Mouse (Mus musculus) T-helper 2 cell (primary cell): ENCODE measurements around the gene Hsd17b12.

ENCODE experiments used
- in situ Hi-C: fragments of 300-600 bp; cut with MboI, MseI; formaldehyde crosslinking; loops from one replicate; pipeline ENCODE4 v1.15.1; 2025; ENCODE audit warnings: high pct_unique_total_duplicates

Hsd17b12 gene

DNA sequence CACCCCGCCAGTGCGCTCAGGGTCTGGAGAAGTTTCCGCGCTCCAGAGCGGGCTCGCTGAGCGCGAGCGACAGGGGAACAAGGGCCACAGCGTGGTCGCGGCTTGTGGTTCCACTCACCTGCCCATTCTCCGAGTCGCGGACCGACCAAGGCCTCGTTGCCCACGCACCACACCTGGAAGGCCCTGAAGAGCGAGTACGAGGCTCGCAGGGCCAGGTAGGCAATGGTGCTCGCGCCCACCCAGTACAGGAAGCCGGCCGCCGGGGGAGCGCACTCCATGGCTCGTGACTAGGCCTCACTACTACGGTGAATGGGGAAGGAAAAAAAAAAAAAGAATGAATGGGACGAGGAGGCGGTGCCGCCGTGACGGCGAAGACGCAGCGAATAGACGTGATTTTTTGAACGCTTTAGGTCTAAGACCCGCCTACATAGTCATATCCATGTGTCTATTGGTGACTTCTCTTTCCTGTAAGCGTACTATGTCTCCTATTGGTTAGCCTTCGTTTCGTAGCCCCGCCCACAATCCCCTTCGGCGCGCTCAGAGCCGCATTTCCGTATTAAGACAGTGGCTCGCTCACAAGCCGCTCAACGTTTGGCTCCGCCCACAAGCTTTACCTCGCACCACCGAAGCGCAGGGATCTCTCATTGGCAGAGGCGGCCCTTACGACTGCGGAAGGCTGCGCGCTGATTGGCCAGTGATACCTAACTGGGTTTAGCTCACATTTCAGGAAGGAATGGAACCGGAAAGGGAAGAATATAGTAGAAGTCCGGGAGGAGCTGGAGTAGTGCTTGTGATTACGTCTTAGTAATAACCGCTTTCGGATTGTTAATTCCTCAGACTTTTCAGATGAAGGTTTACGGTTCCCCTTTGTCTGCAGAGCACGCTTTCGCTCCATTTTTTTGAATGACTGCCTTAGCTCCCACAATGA lies at the start of gene Hsd17b12:
Gene Hsd17b12, minus strand, starts transcription at position 373 of the 928 bp plus-strand sequence.
- in situ Hi-C loops, result no loop called here

DNA sequence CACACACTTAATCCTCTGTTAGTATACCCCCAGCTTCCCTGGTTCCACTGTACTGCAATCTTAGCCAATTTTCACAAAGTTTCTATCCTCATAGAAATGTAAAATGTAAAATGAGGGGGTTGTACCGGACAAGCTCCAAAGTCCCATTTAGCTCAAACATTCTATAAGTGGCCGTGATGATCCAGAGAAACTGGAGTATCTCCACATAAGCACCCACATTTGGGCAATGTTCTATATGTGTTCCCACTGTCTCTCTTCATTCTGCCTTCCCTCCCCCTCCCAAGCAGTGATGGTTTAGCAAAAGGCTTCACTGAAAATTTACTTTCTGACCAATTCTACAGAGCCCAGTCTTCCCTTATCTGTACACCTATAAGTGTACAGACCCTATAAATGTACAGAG lies 27.1 kb upstream of the Hsd17b12 start:
- in situ Hi-C loops, result no loop called here

DNA sequence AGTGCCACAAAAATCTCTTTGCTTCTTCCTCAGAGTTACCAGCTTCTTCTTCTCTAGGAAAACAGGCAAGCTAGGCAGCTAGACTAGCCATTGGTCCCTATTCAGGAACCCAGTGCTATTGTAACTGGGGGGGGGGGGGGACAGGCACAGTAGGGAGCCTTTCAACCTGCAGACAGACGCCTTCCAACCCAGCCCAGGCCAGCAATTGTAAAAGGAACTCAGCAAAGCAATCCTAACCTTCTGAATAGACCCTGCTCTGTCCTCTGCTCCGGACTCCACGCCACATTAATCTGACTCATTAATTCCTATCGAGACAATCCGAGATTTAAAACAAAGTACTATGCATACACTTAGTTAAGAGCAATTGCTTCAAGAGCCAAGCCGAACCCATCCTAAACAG lies 26.4 kb upstream of the Hsd17b12 start:
- in situ Hi-C loops, result no loop called here

DNA sequence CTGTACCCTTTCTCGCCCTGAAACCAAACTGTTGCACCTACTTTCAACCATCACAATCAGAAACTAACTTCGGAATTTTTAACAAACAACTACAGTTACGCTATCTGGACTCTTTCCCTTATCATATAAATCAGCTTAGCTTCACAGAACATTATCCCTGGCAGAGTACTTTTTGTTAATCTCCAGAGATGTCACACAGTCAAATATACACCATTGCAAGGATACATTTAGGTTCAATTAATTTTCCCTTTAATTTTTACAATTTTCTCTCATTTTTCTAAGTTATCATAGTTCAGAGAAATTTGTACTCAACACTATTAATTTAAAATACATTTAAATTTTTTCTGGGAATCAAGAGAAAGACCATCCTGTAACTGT lies 21.3 kb upstream of the Hsd17b12 start:
- in situ Hi-C loops, result no loop called here

DNA sequence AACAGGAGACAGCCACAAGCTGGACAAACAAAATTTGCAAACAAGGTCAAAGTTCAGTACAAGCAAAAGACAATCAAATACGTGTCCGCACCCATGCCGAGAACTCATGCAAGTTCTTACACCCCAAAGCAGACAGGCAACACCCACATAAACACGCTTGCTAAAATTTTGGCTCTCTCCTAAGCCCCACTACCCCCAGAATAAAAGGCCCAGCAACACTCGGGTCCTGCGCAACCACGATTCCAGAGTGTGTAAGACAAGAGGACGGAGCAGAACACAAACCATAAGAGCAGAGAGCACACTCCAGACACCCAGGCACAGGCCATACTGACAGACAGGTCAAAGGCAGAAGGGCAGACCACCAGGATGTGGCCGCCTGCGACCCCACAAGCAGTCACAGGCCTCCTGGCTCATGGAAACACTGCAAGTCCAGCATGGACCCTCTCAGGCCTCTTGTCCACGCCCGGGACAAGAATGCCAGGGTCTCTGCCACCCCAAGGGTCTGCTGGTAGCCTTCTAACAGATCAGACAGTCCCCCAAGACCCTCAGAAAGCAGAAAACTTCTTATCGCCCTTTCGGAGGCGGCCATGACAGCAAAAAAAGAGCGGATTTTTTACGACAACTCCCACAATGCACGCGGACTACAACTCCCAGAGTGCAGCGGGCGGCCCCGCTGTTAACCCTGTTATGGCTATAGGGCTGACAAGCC lies 20.7 kb upstream of the Hsd17b12 start:
- in situ Hi-C loops, result no loop called here

DNA sequence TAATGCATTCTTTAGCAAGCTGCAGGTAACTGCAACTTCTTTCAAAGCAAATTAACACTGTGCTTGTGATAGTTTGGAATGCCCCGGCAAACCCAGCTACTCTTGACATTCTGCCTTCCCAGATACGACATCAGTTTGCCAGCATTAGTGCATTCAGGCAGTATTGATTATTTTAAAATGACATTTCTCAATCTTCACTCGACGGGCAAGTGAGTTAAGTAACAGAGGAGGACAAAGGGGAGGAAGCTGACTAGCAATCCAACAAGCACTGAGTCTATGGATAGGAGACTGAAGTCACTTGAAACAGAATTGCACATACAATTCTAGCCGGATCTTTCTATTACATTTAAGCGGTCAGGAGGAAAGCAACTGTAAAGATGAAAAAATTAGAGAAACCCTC lies 19.5 kb upstream of the Hsd17b12 start:
- in situ Hi-C loops, result no loop called here

DNA sequence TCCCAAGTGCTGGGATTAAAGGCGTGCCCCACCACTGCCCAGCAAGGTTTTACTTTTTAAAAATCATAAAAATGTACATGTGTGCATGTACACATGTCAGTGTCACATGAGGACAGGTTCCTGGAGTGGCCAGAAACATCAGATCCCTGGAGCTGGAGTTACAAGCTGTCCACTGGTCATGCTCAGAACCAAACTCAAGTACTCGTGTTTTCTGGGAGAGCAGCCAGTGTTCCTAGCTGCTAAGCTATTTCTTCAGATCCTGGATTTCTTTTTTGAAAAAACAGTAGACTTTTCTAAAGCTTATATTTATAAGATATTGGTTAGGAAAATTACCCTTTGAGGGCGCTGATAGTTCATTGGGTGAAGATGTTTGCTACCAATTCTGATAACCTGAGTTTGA lies 18.6 kb upstream of the Hsd17b12 start:
- in situ Hi-C loops, result no loop called here

DNA sequence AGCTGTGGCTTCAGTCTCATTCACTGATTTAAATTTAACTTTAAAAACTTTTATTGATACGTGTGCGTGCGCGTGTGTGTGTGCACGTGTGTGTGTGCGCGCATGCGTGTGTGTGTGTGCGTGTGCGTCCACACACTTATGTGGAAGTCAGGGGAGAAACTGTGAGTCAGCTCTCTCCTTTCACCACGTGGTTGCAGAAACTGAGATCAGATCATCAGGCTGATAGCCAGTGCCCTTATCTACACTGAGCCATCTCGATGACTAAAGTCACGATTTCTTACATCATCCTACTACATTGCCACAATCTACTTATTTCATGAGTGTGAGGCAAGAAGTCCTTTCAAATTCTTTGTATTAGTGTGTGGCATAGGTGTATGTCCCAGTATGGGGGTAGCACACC lies 15.8 kb upstream of the Hsd17b12 start:
- in situ Hi-C loops, result no loop called here

DNA sequence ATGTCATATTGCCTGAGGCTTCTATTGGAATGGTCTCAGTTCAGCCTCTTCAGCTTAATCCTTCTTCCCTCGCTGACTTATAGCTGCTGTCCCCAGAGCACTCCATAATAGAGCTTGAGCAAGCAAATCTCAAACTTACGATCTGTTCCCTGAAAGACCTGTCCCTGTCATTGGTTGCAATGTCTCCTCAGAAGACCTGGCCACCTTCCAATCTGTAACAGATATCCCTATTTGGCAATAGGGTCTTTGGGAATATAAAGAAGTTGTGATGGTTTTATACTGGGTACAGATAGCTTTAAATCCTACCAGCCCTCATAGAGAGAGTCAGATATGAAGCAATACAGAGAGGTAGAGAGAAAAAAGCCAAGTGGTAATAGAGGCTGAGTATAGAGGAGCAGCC lies 5.4 kb upstream of the Hsd17b12 start:
- in situ Hi-C loops, result no loop called here

DNA sequence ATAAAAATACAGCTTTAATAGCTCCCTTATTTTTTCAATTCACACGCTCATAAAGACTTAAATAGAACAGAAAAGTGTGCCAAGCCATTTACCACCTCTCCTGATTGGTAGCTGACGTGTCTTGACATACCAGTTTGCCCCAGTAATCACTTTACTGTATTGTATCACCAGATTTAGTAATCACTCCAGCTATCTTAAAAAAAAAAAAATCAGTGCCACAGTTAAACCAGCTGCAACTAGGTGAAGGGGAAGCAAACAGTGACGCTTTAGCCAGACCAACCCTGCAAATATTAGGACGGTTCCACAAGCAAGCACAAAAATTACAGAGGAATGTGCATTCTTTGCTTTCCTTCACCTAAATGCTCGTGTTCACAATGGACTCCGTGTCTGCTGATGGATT lies 4.4 kb upstream of the Hsd17b12 start:
- in situ Hi-C loops, result no loop called here

DNA sequence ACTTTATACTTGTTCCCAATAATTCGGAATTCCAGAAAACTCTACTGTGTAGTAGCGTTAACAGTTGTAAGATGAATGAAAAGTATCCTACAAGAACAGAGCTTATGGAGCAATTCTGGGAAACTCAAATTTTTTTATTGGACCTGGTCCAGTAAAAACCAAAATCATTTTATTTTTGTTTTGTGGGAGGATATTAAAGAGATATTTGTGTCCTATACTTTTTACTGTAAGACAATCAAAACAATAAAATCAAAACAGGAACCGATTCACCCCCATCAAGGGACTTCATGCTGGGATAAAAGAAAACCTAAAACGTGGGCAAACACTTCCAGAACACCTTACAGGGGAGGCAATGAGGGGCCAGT lies 738 bp upstream of the Hsd17b12 start:
- in situ Hi-C loops, result no loop called here

DNA sequence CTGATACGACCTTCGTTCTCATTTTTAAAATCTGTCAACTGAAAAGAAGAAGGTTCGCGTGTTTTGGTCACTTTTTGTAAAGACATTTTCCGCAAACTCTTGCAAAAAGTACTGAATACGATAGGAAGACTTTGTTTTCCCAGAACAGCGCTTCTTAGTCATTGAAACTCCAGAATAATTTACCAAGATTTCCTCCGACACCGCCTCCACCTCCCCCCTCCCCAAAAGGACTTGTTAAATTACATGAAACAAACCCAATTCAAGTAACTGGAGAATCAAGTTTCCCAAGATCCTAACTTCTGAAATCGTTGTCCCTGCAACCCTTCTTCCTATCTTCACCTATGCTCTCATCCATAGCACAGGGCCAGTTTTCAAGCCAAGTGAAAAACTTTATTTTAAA lies 713 bp downstream of the Hsd17b12 start:
- in situ Hi-C loops, result no loop called here

DNA sequence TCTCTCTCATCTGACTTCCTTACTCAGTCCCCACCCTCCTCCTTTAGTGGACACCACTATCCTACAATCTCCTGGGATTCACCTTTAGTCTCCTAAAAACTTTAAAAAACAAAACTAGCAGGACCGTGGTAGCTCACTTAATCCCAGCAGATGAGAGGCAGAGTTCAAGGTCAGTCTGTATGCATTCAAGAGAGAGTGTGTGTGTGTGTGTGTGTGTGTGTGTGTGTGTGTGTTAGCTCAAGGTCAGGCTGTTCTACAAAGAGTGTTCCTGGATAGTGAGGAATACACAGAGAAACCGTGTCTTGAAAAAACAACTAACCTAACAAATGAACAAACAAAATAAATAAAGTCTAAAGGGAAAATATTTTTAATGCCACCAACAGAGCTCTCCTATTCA lies 12.6 kb downstream of the Hsd17b12 start:
- in situ Hi-C loops, result no loop called here

DNA sequence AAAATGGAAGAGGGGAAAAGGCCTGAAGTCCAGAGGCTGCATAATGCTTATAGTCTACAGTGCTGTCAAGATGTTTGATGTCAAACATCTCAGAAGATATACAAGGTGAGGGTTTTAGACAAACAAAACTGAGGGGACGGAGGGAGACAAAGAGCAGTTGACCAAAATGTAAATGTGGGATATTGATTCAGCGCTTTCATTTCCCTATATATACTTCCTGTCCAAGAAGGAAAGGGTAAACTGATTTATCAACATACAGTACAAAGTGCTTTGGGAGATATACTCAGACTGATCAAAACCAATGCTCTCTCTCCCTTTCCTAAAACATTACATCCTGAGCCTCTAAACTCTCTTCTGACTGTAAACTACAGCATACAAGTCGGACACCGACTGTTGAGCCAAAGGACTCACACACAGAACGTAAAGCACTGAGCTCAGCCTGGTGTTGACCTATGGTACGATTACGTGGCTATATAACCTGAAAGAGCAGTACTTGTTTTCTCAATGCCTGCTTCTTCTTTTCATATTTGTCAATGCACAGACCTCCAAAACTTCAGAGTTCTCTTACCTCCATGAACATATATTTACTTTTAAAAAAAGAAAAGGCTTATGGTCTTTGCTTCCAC lies 13.1 kb downstream of the Hsd17b12 start:
- in situ Hi-C loops, result no loop called here

DNA sequence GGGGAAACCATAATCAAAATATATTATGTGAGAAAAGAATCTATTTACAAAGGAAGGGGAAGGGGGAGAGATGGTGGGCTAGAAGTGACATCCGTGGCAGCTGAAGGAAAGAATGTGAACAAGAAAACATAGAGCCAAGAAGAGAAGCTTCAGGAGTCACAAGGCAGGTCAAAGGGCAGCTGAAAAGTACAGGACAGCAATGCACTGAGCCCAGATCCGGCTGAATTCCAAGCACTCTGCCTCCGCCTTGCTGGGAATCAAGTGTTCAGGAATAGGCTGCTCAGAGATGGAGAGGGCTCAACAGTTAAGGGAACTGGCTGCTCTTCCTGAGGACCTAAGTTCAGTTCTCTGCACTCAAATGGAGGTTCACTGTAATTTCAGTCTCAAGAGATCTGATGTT lies 16.5 kb downstream of the Hsd17b12 start:
- in situ Hi-C loops, result no loop called here

DNA sequence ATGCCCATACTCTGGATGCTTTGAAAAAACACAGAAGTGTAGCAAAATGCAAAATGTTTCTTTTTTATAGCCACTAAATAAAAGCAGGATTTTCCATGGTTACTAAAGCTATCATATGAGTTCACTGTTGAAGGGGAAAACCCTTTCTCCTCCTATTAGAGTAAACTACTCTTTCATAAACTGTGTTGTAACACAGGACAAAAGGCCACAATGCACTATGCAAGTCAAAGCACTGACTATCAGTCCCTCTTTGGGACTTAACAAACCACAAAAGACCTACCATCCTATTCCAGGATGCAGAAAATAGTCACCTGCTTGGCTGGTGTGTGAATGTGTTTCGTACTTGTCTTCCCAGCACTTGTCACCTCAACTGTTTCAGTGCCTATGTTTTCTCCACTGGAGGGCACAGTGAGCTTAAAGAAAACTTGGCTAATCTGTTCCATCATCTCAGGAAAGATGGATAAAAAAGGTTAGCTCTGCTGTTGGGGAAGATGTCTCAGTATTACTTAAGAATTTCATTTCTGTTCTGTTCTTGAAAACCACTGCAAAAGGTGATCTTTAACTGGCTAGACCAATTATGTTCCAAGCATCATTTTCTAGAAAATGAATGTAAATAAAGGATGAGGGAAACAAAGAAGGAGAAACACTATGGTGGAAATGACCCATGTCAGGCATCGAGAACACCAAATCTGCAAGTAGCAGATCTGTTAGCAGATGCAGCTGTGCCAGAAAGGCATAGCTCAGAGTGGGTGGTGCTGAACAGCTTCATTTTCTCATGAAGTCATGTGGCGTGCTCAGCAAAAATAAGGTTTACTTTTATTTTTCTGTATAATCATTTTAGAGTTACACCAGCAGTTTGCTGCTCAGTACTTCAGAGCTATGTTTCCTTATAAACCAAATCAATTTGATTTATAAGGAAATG lies 19.0 kb downstream of the Hsd17b12 start:
- in situ Hi-C loops, result no loop called here

DNA sequence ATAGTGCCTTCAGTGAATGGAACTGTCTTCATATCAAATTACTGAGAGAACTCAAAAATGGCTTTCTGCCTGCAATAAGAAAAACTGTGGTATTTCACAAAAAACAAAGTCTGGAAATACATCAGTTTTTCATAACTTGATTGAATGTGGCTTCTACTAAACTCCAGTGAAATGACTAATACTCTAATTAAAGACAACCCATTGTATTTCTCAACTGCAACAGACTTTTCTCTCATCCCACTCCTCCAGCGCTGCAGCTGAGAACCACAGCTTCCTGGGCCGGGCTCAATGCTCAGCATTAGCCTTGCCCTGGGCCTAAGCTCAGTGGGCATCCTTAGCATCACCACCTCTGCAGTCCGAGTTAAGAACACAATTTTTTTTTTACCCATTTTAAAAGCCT lies 20.9 kb downstream of the Hsd17b12 start:
- in situ Hi-C loops, result no loop called here

DNA sequence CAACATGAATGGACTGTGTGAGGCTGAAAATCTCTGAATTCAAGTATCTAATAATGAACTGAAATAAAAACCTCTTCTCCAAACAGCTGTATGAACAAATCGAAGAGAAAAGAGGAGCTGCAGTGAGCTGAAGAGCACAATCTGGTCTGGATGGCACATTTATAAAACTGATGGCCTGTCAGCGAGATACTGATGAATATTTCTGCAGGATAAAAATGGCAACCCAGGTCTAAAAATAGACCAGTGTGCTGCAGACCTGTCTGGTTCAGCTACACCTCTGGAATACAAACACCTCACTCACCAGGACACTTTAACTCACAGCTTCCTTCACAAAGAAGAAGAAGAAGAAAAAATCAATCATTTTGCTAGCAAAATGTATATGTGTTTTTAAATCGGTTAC lies 29.3 kb downstream of the Hsd17b12 start:
- in situ Hi-C loops, result no loop called here

DNA sequence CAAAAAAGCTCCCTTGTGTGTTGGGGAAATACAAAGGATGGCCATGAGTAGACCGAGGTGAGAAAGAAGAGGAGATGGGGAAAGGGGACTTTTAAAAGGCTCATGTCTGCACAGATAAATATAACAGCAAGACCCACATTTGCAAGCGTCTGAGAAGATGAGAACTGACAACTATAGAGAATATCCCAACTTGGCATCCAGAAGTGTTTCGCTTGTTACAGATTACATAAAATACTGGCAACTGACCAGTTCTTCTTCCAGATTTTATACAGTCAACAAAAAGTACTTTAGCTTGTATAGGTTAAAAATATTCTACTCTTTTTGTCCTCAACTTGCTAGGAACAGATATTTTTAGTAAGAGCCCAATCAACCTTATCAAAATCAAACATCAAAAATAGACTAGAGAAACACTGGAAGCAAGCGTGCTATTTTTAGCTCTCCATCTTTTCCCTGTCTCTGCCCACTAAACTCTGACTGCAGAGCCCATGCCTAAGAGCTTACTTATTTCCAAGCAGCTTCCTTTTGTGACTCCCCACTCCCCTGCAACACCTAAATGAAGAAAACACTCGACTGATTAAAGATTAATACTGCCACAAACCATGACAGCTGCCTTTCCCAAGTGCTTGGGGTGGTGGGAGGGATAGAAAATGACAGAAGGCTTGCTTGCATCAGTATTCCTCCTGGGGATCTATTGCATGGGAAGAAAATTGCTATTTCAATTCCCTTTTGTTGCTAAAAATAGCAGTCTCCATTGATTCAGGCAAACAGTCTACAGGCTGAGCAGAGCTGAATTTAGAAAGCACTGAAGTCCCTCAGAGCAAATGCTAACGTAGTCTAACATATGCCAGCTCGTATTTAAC lies 35.4 kb downstream of the Hsd17b12 start:
- in situ Hi-C loops, result loop anchor here (25.0 kb wide), 1 partner anchor 1140 kb away; no protein-coding TSS in a partner anchor

DNA sequence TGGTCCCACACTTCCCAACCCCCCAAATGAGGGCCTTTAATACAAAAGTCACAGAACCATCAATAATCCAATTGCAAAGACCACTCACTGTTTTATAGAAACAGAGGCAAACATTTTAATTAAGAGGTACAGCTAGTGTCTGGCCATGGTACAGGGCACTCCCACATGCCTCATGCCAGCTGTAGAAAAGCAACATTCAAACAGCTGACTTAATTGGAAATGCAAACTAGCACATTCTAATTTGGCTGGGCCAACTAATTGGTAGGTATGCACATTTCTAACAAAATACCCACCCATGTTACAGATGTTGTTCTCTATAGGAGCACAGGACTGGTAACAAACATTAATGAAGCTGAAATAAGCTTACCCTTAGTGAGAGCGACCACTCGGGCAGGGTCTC lies 54.0 kb downstream of the Hsd17b12 start:
- in situ Hi-C loops, result loop anchor here (25.0 kb wide), 1 partner anchor 1159 kb away; no protein-coding TSS in a partner anchor

DNA sequence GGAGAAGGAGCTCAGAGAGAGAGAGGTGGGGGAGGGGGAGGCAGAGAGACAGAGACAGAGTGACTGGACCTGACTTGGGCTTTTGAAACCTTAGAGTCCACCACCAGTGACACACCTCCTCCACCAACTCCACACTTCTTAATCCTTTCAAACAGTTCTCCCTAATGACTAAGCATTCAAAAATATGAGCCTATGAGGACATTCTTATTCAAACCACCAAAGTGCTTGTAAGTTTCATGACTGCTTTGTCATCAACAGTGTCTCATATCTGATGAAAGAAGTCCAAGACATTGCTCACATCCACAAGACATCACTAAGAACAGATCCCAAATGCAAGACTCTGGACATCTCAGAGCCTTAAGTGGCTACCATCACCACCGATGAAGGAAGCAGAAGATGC lies 67.9 kb downstream of the Hsd17b12 start:
- in situ Hi-C loops, result no loop called here
